Mouse (Mus musculus): Measurements from ENCODE around the gene Epb41. TPM values are rescaled to one million over a fixed set of nuclear protein-coding genes. Genes with fewer than 3 reads are reported as not detected.
A peak's percentile ranks its signal among the peaks of the same experiment; 100 is the strongest.

Gene Epb41
- polyA plus RNA-seq, 1 experiment from 2014 or later: 136 TPM

- H3K27me3 ChIP-seq: peaks cover 58% of the 10 kb centered on the region
- H3K36me3 ChIP-seq (replicated peaks): no peaks in the 10 kb centered on the region
- no peaks in the 10 kb centered on the region for H3K9me3 ChIP-seq
- no peak overlapping the region for H3K27ac ChIP-seq
- no peak overlapping the region for H3K4me3 ChIP-seq (replicated peaks)
- H3K4me1 ChIP-seq: peaks cover 40% of the 10 kb centered on the region
- no peak for ATAC-seq (ENCODE audit: low FRiP score)
- H3K9ac ChIP-seq: no peak overlapping the region
- 56% methylated on average over 3 of the region's 5 CpGs for WGBS
- no peak overlapping the region for H3K4me2 ChIP-seq
These were observed 163.6 kb downstream of the Epb41 start for GRCm38 (mm10) chr4:131911521-131911920.

DNA sequence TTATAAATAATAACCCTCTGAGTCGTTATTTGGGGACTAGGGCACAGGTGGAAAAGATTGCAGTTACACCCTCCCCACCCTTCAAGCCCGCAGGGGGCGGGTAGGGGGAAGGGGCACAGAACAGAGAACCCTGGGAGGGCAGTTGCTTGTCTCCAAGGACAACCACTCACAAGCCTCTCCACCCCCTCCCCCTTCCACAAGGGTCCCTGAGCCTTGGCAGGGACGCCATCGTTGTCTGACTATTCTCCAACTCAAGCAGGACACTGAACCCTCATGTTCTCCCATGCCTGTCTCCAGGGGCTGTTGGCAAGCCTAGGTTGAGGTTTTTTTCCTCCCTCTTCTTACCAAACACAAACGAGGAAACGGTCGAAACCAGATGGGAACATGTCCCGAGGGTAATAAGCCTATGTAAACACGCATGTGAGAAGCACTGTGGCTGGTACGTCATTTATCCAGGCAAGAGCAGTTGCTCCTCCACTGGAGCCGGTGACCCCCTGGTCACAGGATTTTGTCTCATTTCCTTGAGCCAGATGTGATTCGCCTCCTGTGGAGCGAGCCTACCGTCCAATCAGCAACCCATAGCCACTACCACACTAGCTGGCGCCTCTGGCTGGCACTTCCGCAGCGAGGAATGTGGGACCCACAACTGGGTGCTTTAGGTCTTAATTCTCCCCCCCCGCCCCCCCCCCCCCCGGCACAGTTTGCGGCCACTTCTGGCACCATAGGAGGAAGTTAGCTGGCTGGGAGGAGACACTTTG is 164.7 kb downstream of the Epb41 start:
- H3K27ac ChIP-seq: no peak overlapping the region
- no peak overlapping the region for H3K4me3 ChIP-seq (replicated peaks)

GRCm38 (mm10) chr4:131907912-131908311 is 167.2 kb downstream of the Epb41 start:
- whole genome bisulfite sequencing: 92% methylated on average over 3 of the region's 3 CpGs
- Histone ChIP-seq H3K9ac (no peak overlapping the region), H3K4me1 (peaks cover 20% of the 10 kb centered on the region), H3K4me2 (no peak overlapping the region), H3K36me3 (replicated peaks) (peaks cover 24% of the 10 kb centered on the region), H3K27ac (no peak overlapping the region), H3K27me3 (peaks cover 24% of the 10 kb centered on the region), H3K9me3 (no peaks in the 10 kb centered on the region), H3K4me3 (replicated peaks) (no peak overlapping the region)
- ATAC-seq (ENCODE audit: low FRiP score): no peak

More for the DNA sequence above, 164.7 kb downstream of the Epb41 start:
- 25% methylated on average over 18 of the region's 21 CpGs for WGBS
- peak overlapping the region; percentile 15 for H3K4me2 ChIP-seq
- no peak overlapping the region; the same call in 1 of the 2 replicates for H3K9ac ChIP-seq
- no peaks in the 10 kb centered on the region for H3K9me3 ChIP-seq
- peaks cover 5% of the 10 kb centered on the region; the same call in 1 of the 2 replicates for H3K36me3 ChIP-seq (replicated peaks)
- H3K27me3 ChIP-seq: peaks cover 47% of the 10 kb centered on the region
- ATAC-seq (ENCODE audit: low FRiP score): 0 out of 2 replicates have a peak, but pooled peaks have one; percentile 28
- H3K4me1 ChIP-seq: peaks cover 29% of the 10 kb centered on the region

GRCm38 (mm10) chr4:131906423-131906822 is 168.7 kb downstream of the Epb41 start:
- no peaks in the 10 kb centered on the region for H3K9me3 ChIP-seq
- peaks cover 20% of the 10 kb centered on the region for H3K4me1 ChIP-seq
- no peak overlapping the region for H3K27ac ChIP-seq
- 83% methylated on average over 6 of the region's 6 CpGs for WGBS
- H3K4me2 ChIP-seq: no peak overlapping the region
- ATAC-seq (ENCODE audit: low FRiP score): no peak
- H3K9ac ChIP-seq: no peak overlapping the region
- peaks cover 9% of the 10 kb centered on the region for H3K27me3 ChIP-seq
- no peak overlapping the region for H3K4me3 ChIP-seq (replicated peaks)
- H3K36me3 ChIP-seq (replicated peaks): peaks cover 37% of the 10 kb centered on the region

- Histone ChIP-seq H3K4me1 (peaks cover 2% of the 10 kb centered on the region; the same call in 1 of the 2 replicates), H3K9me3 (no peaks in the 10 kb centered on the region), H3K4me2 (no peak overlapping the region), H3K9ac (no peak overlapping the region), H3K36me3 (replicated peaks) (peaks cover 57% of the 10 kb centered on the region), H3K27ac (no peak overlapping the region), H3K27me3 (no peaks in the 10 kb centered on the region), H3K4me3 (replicated peaks) (no peak overlapping the region)
- WGBS: 62% methylated on average over 8 of the region's 8 CpGs
- no peak for ATAC-seq (ENCODE audit: low FRiP score)
These were observed 170.6 kb downstream of the Epb41 start for GRCm38 (mm10) chr4:131904478-131904877.

- no peak for ATAC-seq (ENCODE audit: low FRiP score)
- Histone ChIP-seq H3K9ac (no peak overlapping the region), H3K36me3 (replicated peaks) (peaks cover 82% of the 10 kb centered on the region), H3K9me3 (no peaks in the 10 kb centered on the region), H3K27me3 (no peaks in the 10 kb centered on the region), H3K27ac (no peak overlapping the region), H3K4me1 (no peaks in the 10 kb centered on the region), H3K4me3 (replicated peaks) (no peak overlapping the region), H3K4me2 (no peak overlapping the region)
- 95% methylated on average over 15 of the region's 15 CpGs for WGBS
These were observed 174.0 kb downstream of the Epb41 start for GRCm38 (mm10) chr4:131901090-131901489.

DNA sequence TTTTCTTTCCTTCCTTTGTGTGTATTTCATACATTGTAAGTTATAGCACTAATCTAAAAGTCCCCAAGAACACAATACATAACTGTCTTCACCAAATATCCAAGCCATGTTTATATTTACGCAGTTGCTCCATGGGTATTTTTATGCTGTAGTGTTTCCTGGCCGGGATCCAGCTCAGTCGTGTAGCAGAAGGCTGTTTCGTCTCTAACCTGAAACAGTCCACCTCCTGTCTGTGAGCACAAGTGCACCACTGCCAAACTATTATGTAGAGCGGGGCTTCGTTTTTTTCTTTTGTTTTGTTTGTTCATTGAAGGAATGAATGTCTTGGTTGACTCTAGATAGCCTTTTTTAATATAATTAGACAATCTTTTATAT is 176.0 kb downstream of the Epb41 start:
- no peaks in the 10 kb centered on the region for H3K9me3 ChIP-seq
- peaks cover 75% of the 10 kb centered on the region for H3K36me3 ChIP-seq (replicated peaks)
- no peaks in the 10 kb centered on the region for H3K27me3 ChIP-seq
- no peak overlapping the region for H3K4me2 ChIP-seq
- 97% methylated on average over 6 of the region's 6 CpGs for WGBS
- H3K27ac ChIP-seq: no peak overlapping the region
- no peak for ATAC-seq (ENCODE audit: low FRiP score)
- H3K4me1 ChIP-seq: no peaks in the 10 kb centered on the region
- no peak overlapping the region for H3K9ac ChIP-seq
- no peak overlapping the region for H3K4me3 ChIP-seq (replicated peaks)

DNA sequence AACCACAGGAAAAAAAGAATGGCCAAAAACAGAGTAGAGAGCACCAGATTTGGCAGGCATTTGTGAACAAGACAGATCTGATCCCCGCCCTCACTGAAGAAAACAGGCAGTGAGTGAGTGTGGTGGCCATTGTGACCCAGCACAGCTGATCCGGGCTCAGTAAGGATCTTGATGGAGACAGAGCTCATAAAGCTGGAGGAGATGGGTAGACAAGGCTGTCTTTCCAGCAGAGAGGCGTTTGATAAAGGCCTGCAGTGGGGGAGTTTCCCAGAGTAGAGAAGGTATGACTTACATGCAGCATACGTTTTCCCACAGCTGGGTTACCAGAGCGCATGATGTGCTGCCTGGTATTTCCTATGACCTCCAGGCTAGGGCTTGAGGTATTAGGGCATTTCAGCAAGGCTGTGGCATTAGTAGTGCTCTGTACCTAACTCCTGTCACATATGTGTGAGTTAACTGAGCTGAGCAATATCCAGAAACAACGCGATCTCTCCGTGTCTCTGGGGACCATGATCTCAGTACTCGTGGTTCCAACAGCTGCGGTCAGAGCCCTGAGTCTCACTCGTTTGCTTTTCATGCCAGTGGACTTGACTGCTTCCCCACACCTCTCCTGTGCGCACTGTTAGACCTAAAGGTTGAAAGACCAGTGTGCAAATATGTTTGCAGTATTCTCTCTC is 176.5 kb downstream of the Epb41 start:
- Histone ChIP-seq H3K36me3 (replicated peaks) (peaks cover 75% of the 10 kb centered on the region), H3K4me2 (no peak overlapping the region), H3K27ac (no peak overlapping the region), H3K4me1 (no peaks in the 10 kb centered on the region), H3K27me3 (no peaks in the 10 kb centered on the region), H3K9me3 (no peaks in the 10 kb centered on the region), H3K4me3 (replicated peaks) (no peak overlapping the region), H3K9ac (no peak overlapping the region)
- WGBS: 91% methylated on average over 12 of the region's 12 CpGs
- ATAC-seq (ENCODE audit: low FRiP score): no peak

- peaks cover 82% of the 10 kb centered on the region for H3K36me3 ChIP-seq (replicated peaks)
- H3K9me3 ChIP-seq: no peaks in the 10 kb centered on the region
- H3K27ac ChIP-seq: no peak overlapping the region
- no peak overlapping the region for H3K9ac ChIP-seq
- H3K27me3 ChIP-seq: no peaks in the 10 kb centered on the region
- no peak overlapping the region for H3K4me3 ChIP-seq (replicated peaks)
- H3K4me2 ChIP-seq: no peak overlapping the region
- H3K4me1 ChIP-seq: no peaks in the 10 kb centered on the region
- no peak for ATAC-seq (ENCODE audit: low FRiP score)
- WGBS: 96% methylated on average over 8 of the region's 8 CpGs
These were observed 177.3 kb downstream of the Epb41 start for GRCm38 (mm10) chr4:131897787-131898186.

DNA sequence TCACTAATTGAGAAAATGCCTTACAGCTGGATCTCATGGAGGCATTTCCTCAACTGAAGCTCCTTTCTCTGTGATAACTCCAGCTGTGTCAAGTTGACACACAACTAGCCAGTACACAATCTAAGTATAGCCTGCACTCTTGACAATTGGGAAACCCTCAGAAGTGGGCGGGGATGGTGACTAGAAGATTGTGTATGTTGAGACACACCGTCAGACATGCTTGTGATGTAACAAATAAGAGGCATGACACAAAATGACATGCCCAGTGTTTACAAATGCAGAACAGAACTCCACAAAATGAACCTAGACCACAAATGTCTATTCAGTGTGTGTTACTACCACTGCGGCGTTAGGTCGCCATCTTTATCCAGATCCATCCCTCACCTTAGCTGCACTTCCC is 178.0 kb downstream of the Epb41 start:
- no peak overlapping the region for H3K27ac ChIP-seq
- H3K36me3 ChIP-seq (replicated peaks): peaks cover 83% of the 10 kb centered on the region
- no peak overlapping the region for H3K4me3 ChIP-seq (replicated peaks)
- no peak overlapping the region for H3K9ac ChIP-seq
- H3K4me2 ChIP-seq: no peak overlapping the region
- H3K9me3 ChIP-seq: no peaks in the 10 kb centered on the region
- no peaks in the 10 kb centered on the region for H3K4me1 ChIP-seq
- ATAC-seq (ENCODE audit: low FRiP score): no peak
- H3K27me3 ChIP-seq: no peaks in the 10 kb centered on the region
- 97% methylated on average over 5 of the region's 5 CpGs for WGBS

- no peak overlapping the region for H3K4me2 ChIP-seq
- no peak overlapping the region for H3K9ac ChIP-seq
- H3K4me3 ChIP-seq (replicated peaks): no peak overlapping the region
- H3K27ac ChIP-seq: no peak overlapping the region
- 91% methylated on average over 3 of the region's 3 CpGs for WGBS
- no peaks in the 10 kb centered on the region for H3K27me3 ChIP-seq
- peaks cover 55% of the 10 kb centered on the region for H3K36me3 ChIP-seq (replicated peaks)
- no peaks in the 10 kb centered on the region for H3K4me1 ChIP-seq
- no peak for ATAC-seq (ENCODE audit: low FRiP score)
- no peaks in the 10 kb centered on the region for H3K9me3 ChIP-seq
These were observed 184.4 kb downstream of the Epb41 start for GRCm38 (mm10) chr4:131890692-131891091.

GRCm38 (mm10) chr4:131888564-131888963 is 186.6 kb downstream of the Epb41 start:
- WGBS: 89% methylated on average over 1 of the region's 1 CpGs
- peaks cover 46% of the 10 kb centered on the region for H3K36me3 ChIP-seq (replicated peaks)
- H3K4me1 ChIP-seq: peaks cover 18% of the 10 kb centered on the region
- H3K9ac ChIP-seq: no peak overlapping the region
- no peaks in the 10 kb centered on the region for H3K9me3 ChIP-seq
- no peak for ATAC-seq (ENCODE audit: low FRiP score)
- no peak overlapping the region for H3K27ac ChIP-seq
- H3K27me3 ChIP-seq: no peaks in the 10 kb centered on the region
- H3K4me2 ChIP-seq: no peak overlapping the region
- no peak overlapping the region for H3K4me3 ChIP-seq (replicated peaks)

DNA sequence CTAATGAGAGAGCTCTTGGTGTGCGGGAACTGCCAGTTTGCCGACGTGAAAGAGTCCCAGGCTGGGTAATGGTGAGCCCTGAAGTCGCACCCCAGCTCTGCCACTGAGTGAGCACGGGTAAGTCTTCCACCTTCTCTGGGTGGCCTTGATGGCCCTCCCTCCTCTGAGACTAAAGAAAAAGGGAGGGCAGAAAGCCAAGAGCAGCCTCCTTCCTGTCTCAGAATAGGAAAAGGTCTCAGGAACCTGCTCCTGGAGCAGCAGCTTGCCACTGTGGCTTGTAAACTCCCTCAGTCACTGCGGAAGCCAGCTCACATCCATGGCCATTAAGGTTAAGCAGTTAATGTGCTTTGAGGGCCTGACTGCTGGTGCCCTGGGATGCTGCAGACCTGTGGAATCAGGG is 189.7 kb downstream of the Epb41 start:
- no peak for ATAC-seq (ENCODE audit: low FRiP score)
- Histone ChIP-seq H3K4me2 (no peak overlapping the region), H3K27me3 (no peaks in the 10 kb centered on the region), H3K27ac (no peak overlapping the region), H3K4me3 (replicated peaks) (no peak overlapping the region), H3K4me1 (peaks cover 34% of the 10 kb centered on the region), H3K9me3 (no peaks in the 10 kb centered on the region), H3K36me3 (replicated peaks) (peaks cover 23% of the 10 kb centered on the region), H3K9ac (no peak overlapping the region)
- 88% methylated on average over 6 of the region's 6 CpGs for WGBS
